Mouse (Mus musculus) heart, postnatal 0 days (tissue): ENCODE data around the gene Psmg4.

Source experiments
- CTCF ChIP-seq: IDR thresholded peaks from 2 replicates; pipeline ENCODE4 v1.5.1; 2016; ENCODE audit warnings: antibody characterized with exemption, control low read depth, low read depth
- EP300 ChIP-seq: IDR thresholded peaks from 2 replicates; pipeline ENCODE4 v1.6.1; 2016; ENCODE audit warnings: antibody characterized with exemption, low read depth

GRCm38 (mm10) chr13:34146916-34147315, 15.8 kb upstream of the Psmg4 start:
- TF ChIP-seq CTCF: peak; percentile 32
- TF ChIP-seq EP300: no peak
